Mouse (Mus musculus): ENCODE data around the gene Atrn. TPM values are rescaled to one million over a fixed set of nuclear protein-coding genes. Genes with fewer than 3 reads are reported as not detected.

The Atrn gene
- polyA plus RNA-seq, 1 experiment from 2014 or later, result 3.0 TPM

DNA sequence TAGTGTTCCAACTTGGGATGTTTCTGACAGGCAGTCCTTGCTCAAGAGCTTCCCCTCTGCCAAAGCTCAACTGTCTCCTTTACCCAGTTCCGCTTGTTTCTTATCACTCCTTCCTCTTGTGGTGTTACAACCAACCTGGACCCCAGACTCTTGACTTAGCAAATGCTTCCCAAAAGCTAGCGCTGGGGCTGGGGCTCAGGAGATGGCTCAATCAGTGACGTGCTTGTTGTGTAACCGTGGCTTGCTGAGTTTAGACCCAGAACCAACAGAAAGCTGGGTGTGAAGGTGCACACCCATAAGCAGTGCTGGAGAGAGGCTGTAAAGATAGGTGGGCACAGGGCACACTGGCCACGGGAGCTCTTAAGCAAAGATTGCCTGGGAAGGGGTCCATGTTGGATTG lies 23.7 kb downstream of the Atrn start:
- no peaks in the 10 kb centered on the region for H3K9me3 ChIP-seq (replicated peaks; ENCODE audit: control insufficient read depth, low read length)
- H3K27me3 ChIP-seq (ENCODE audit: control insufficient read depth, insufficient read depth, low read depth, low read length), result no peaks in the 10 kb centered on the region
- H3K36me3 ChIP-seq (ENCODE audit: control insufficient read depth, insufficient read depth), result no peaks in the 10 kb centered on the region
- peaks cover 8% of the 10 kb centered on the region for H3K4me1 ChIP-seq (ENCODE audit: control insufficient read depth, low read depth, low read length)
- no peak overlapping the region for H3K27ac ChIP-seq (ENCODE audit: low read length)
- H3K9ac ChIP-seq (ENCODE audit: low read depth, low read length), result no peak overlapping the region
- no peak overlapping the region for H3K4me3 ChIP-seq (ENCODE audit: low read depth, low read length)
- 26% methylated on average over 5 of the region's 5 CpGs for WGBS (ENCODE audit: insufficient replicate concordance)
- H3K4me2 ChIP-seq (ENCODE audit: low read depth, low read length), result no peak overlapping the region
- peak; percentile 61; the same call in 1 of the 2 replicates for ATAC-seq (ENCODE audit: low read depth)

DNA sequence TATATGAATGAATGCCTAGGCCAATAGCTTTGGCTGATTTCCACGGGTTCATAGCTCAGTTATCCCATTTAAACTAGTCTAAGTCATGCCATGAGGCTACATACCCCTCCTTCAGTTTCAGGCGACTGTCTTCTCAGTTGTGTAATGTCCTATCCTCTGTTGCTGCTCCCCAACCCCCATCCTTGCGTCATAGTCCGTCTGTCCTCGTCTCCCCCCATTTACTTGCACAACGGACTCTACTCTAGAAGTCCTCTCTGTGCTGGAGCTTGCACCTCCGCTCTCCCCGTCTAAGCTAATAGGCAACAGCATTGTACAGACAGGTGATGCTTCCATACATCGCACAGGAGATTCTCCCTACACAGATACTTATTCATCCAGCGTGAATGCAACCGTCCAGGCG lies 26.6 kb downstream of the Atrn start:
- Histone ChIP-seq H3K27me3 (ENCODE audit: control insufficient read depth, insufficient read depth, low read depth, low read length) (no peaks in the 10 kb centered on the region), H3K27ac (ENCODE audit: low read length) (no peak overlapping the region), H3K4me2 (ENCODE audit: low read depth, low read length) (no peak overlapping the region), H3K36me3 (ENCODE audit: control insufficient read depth, insufficient read depth) (no peaks in the 10 kb centered on the region), H3K4me3 (ENCODE audit: low read depth, low read length) (no peak overlapping the region), H3K4me1 (ENCODE audit: control insufficient read depth, low read depth, low read length) (peaks cover 8% of the 10 kb centered on the region), H3K9ac (ENCODE audit: low read depth, low read length) (no peak overlapping the region), H3K9me3 (replicated peaks; ENCODE audit: control insufficient read depth, low read length) (no peaks in the 10 kb centered on the region)
- peak; percentile 83 for ATAC-seq (ENCODE audit: low read depth)
- 63% methylated on average over 12 of the region's 12 CpGs for WGBS (ENCODE audit: insufficient replicate concordance)

DNA sequence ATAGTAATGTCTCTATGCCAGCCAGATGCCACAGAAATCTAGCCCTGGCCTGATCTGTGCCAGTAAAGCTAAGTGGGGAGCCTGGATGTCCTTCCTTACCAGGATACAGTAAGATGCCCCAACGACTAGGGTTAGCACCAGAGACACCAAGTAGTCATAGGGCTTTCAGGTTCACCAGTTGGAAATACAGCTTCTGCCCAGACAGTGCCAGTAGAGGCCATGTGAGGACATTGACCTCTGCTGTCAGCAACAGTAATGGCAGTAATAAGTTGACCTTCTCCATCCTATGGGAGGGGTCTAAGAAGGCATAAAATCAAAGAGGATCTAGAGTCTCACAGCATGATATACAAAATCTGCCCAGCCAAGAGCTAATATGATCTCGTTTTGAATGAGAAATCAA lies 43.5 kb downstream of the Atrn start:
- Histone ChIP-seq H3K27ac (ENCODE audit: low read length) (no peak overlapping the region), H3K9ac (ENCODE audit: low read depth, low read length) (no peak overlapping the region), H3K4me3 (ENCODE audit: low read depth, low read length) (no peak overlapping the region), H3K36me3 (ENCODE audit: control insufficient read depth, insufficient read depth) (no peaks in the 10 kb centered on the region), H3K4me2 (ENCODE audit: low read depth, low read length) (no peak overlapping the region), H3K4me1 (ENCODE audit: control insufficient read depth, low read depth, low read length) (no peaks in the 10 kb centered on the region), H3K27me3 (ENCODE audit: control insufficient read depth, insufficient read depth, low read depth, low read length) (no peaks in the 10 kb centered on the region), H3K9me3 (replicated peaks; ENCODE audit: control insufficient read depth, low read length) (no peaks in the 10 kb centered on the region)
- no peak for ATAC-seq (ENCODE audit: low read depth)
- WGBS (ENCODE audit: insufficient replicate concordance), result 73% methylated on average over 2 of the region's 2 CpGs

DNA sequence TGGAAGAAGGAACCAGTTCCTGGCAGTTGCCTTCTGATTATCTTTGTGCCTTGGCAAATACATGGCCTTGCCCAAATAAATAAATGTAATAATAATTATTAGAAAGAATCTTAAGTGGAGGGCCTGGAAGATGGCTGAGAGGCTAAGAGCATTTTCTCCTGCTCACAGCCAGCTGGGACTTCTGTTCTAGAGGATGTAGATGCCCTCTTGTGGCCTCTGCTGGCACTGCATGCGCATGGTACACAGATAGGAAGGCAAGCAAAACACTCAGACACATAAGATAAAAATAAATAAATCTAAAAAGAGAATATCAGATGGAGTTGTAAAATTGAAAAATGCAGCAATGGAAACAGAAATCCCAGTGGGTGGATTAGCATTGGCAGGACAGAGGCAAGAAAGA lies 44.3 kb downstream of the Atrn start:
- WGBS (ENCODE audit: insufficient replicate concordance), result 0% methylated on average over 1 of the region's 1 CpGs
- no peak overlapping the region for H3K4me2 ChIP-seq (ENCODE audit: low read depth, low read length)
- no peaks in the 10 kb centered on the region for H3K36me3 ChIP-seq (ENCODE audit: control insufficient read depth, insufficient read depth)
- H3K9ac ChIP-seq (ENCODE audit: low read depth, low read length), result no peak overlapping the region
- H3K4me3 ChIP-seq (ENCODE audit: low read depth, low read length), result no peak overlapping the region
- no peaks in the 10 kb centered on the region for H3K4me1 ChIP-seq (ENCODE audit: control insufficient read depth, low read depth, low read length)
- ATAC-seq (ENCODE audit: low read depth), result no peak
- H3K9me3 ChIP-seq (replicated peaks; ENCODE audit: control insufficient read depth, low read length), result no peaks in the 10 kb centered on the region
- H3K27ac ChIP-seq (ENCODE audit: low read length), result no peak overlapping the region
- H3K27me3 ChIP-seq (ENCODE audit: control insufficient read depth, insufficient read depth, low read depth, low read length), result no peaks in the 10 kb centered on the region

DNA sequence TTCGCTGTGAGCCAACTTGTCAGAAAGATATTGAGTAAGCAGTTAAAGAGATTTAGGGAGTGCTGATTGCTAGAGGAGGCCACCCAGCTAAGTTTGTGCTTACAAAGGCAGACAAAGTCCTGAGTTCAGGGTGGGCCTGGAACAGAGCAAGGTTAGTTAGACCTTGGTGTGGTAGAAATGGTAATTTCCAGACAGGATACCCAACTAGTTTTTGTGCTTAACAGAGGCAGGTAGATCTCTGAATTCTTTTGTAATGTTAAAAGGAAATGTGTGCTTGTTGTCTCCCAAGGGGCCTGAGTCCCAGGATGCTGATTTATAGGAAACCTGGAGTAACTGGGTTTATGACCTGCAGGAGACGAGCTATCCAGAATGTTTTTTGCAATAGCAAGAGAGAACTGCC lies 52.6 kb downstream of the Atrn start:
- Histone ChIP-seq H3K4me3 (ENCODE audit: low read depth, low read length) (no peak overlapping the region), H3K4me2 (ENCODE audit: low read depth, low read length) (no peak overlapping the region), H3K36me3 (ENCODE audit: control insufficient read depth, insufficient read depth) (0 out of 2 replicates have a peak, but pooled peaks cover 3% of the 10 kb centered on the region), H3K27me3 (ENCODE audit: control insufficient read depth, insufficient read depth, low read depth, low read length) (no peaks in the 10 kb centered on the region), H3K9me3 (replicated peaks; ENCODE audit: control insufficient read depth, low read length) (no peaks in the 10 kb centered on the region), H3K4me1 (ENCODE audit: control insufficient read depth, low read depth, low read length) (no peaks in the 10 kb centered on the region), H3K27ac (ENCODE audit: low read length) (no peak overlapping the region), H3K9ac (ENCODE audit: low read depth, low read length) (no peak overlapping the region)
- WGBS (ENCODE audit: insufficient replicate concordance), result 67% methylated on average over 2 of the region's 2 CpGs
- ATAC-seq (ENCODE audit: low read depth), result no peak

DNA sequence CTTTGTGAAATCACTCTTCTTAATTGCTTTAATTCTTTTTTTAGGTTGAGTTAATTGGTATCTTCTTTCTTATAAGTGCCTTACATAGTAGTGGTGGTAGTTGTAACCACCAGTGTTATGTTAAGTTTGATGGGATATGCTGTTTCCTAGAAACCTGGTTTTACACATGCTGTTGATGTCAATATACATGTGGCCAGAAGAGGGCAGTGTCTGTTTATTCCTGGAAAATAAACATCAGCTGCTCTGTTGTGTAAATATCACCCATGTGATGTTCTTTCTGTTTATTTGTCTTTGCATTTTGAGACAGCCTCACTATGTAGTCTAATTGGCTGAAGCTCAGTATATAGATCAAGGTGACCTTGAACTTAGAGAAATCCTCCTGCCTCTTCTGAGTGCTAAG lies 55.6 kb downstream of the Atrn start:
- H3K4me2 ChIP-seq (ENCODE audit: low read depth, low read length), result no peak overlapping the region
- H3K36me3 ChIP-seq (ENCODE audit: control insufficient read depth, insufficient read depth), result 0 out of 2 replicates have a peak, but pooled peaks cover 3% of the 10 kb centered on the region
- H3K9ac ChIP-seq (ENCODE audit: low read depth, low read length), result no peak overlapping the region
- H3K27me3 ChIP-seq (ENCODE audit: control insufficient read depth, insufficient read depth, low read depth, low read length), result no peaks in the 10 kb centered on the region
- no peak for ATAC-seq (ENCODE audit: low read depth)
- no peak overlapping the region for H3K27ac ChIP-seq (ENCODE audit: low read length)
- H3K4me3 ChIP-seq (ENCODE audit: low read depth, low read length), result no peak overlapping the region
- no peaks in the 10 kb centered on the region for H3K4me1 ChIP-seq (ENCODE audit: control insufficient read depth, low read depth, low read length)
- H3K9me3 ChIP-seq (replicated peaks; ENCODE audit: control insufficient read depth, low read length), result no peaks in the 10 kb centered on the region

DNA sequence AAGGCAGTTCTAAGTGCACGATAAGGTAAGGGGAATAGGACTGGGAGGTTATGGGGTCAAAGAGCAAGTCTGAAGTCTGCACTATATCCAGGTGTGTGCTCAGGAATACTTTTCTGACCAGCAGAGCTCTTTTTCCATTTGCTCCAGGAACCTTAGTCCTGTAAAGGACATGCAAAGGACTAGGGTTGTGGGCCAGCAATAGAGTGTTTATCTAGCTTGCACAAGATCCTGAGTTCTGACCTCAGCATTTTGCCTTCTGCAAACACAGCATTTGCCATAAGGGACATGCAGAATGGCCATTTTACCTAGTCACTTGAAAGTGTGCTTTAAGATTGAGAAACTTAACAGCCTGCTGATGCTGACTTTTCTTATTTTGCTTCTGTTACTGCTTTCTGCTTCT lies 58.7 kb downstream of the Atrn start:
- peak; percentile 72 for ATAC-seq (ENCODE audit: low read depth)
- no peaks in the 10 kb centered on the region for H3K27me3 ChIP-seq (ENCODE audit: control insufficient read depth, insufficient read depth, low read depth, low read length)
- WGBS (ENCODE audit: insufficient replicate concordance), result 90% methylated on average over 1 of the region's 1 CpGs
- H3K4me2 ChIP-seq (ENCODE audit: low read depth, low read length), result no peak overlapping the region
- H3K27ac ChIP-seq (ENCODE audit: low read length), result no peak overlapping the region
- no peaks in the 10 kb centered on the region for H3K9me3 ChIP-seq (replicated peaks; ENCODE audit: control insufficient read depth, low read length)
- no peak overlapping the region for H3K9ac ChIP-seq (ENCODE audit: low read depth, low read length)
- no peak overlapping the region for H3K4me3 ChIP-seq (ENCODE audit: low read depth, low read length)
- H3K4me1 ChIP-seq (ENCODE audit: control insufficient read depth, low read depth, low read length), result no peaks in the 10 kb centered on the region
- H3K36me3 ChIP-seq (ENCODE audit: control insufficient read depth, insufficient read depth), result no peaks in the 10 kb centered on the region

DNA sequence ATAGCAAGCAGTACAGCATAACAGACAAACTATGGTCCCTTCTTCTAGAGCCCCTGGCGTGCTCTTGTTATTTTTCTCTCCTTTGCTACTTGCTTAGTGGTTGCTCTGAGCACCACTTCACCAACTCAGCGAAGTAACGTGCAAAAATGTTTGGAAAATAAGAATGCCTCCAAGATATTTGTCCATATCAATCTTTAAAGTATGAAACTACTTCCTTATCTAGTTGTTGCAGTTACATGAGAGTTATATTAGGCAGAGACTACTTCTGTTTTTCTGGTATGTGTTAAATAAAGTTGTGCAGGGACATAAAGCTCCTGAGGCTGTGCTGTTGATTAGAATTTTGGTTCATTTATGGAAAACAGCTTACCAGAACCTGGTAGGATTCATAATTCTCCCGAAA lies 64.7 kb downstream of the Atrn start:
- ATAC-seq (ENCODE audit: low read depth), result no peak; the same call in 1 of the 2 replicates
- 27% methylated on average over 4 of the region's 4 CpGs for WGBS (ENCODE audit: insufficient replicate concordance)
- H3K4me1 ChIP-seq (ENCODE audit: control insufficient read depth, low read depth, low read length), result peaks cover 35% of the 10 kb centered on the region
- peaks cover 3% of the 10 kb centered on the region; the same call in 1 of the 2 replicates for H3K36me3 ChIP-seq (ENCODE audit: control insufficient read depth, insufficient read depth)
- H3K27me3 ChIP-seq (ENCODE audit: control insufficient read depth, insufficient read depth, low read depth, low read length), result no peaks in the 10 kb centered on the region
- no peak overlapping the region for H3K4me3 ChIP-seq (ENCODE audit: low read depth, low read length)
- H3K9me3 ChIP-seq (replicated peaks; ENCODE audit: control insufficient read depth, low read length), result no peaks in the 10 kb centered on the region
- no peak overlapping the region for H3K4me2 ChIP-seq (ENCODE audit: low read depth, low read length)
- no peak overlapping the region for H3K9ac ChIP-seq (ENCODE audit: low read depth, low read length)
- H3K27ac ChIP-seq (ENCODE audit: low read length), result peak overlapping the region; percentile 18

DNA sequence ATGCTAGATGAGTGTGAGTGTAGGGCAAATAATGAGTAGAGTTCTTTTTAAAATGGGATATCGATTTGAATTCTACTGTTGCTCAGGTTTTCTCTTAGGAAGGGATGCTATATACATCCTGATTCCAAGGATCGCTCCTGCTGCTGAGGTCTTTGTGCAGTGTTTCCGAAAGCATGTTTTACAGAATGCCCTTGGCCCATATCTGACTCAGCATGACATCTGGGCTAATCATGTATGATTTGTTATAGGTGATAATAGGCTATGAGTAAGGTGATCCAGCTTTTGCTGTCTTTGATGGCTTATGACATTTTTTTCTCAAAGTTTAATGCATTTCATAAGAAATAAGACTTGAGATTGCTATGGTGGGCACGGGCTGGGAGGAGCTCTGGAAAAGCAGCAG lies 66.1 kb downstream of the Atrn start:
- Histone ChIP-seq H3K36me3 (ENCODE audit: control insufficient read depth, insufficient read depth) (peaks cover 3% of the 10 kb centered on the region; the same call in 1 of the 2 replicates), H3K4me3 (ENCODE audit: low read depth, low read length) (no peak overlapping the region), H3K27ac (ENCODE audit: low read length) (no peak overlapping the region), H3K9me3 (replicated peaks; ENCODE audit: control insufficient read depth, low read length) (no peaks in the 10 kb centered on the region), H3K9ac (ENCODE audit: low read depth, low read length) (no peak overlapping the region), H3K4me1 (ENCODE audit: control insufficient read depth, low read depth, low read length) (peaks cover 45% of the 10 kb centered on the region), H3K27me3 (ENCODE audit: control insufficient read depth, insufficient read depth, low read depth, low read length) (no peaks in the 10 kb centered on the region), H3K4me2 (ENCODE audit: low read depth, low read length) (no peak overlapping the region)
- 73% methylated on average over 4 of the region's 4 CpGs for WGBS (ENCODE audit: insufficient replicate concordance)
- no peak for ATAC-seq (ENCODE audit: low read depth)
